Mouse (Mus musculus) 3134 (cell line): Measurements from ENCODE around the gene Serpina5.
"Not testable (repeated sequence)": the region's sequence is repeated elsewhere in the genome, so short reads cannot be mapped to it uniquely, and the experiment has no call there.

Experiments
- DNase-seq: peaks from one replicate; pipeline ENCODE4 v3.0.0-alpha.2; 2011; ENCODE audit warnings: low spot score; ENCODE audit not compliant: insufficient read length; ENCODE audit errors: extremely low read depth

Serpina5 gene

DNA sequence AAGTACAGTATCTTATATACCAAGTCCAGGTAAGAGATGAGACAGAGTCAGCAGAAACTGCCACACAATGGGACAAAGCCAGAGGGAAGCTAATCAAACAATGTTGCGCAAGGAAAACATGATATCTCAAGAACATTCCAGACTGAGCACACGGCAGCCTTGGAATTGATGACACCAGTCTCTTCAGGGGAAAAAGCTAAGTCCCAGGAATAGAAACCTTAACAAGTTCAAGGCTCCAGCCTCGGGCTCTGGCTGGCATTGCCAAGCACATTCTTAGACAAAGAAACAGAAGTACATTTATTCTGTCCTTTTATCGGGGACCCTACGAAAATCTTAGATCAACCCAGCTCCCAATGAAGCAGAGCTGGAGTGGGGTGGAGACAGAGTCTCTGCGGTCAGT, at the start of gene Serpina5:
Serpina5 (plus strand) TSS at position 346 of the 400 bp plus-strand sequence.
- DNase-seq, result no peak

DNA sequence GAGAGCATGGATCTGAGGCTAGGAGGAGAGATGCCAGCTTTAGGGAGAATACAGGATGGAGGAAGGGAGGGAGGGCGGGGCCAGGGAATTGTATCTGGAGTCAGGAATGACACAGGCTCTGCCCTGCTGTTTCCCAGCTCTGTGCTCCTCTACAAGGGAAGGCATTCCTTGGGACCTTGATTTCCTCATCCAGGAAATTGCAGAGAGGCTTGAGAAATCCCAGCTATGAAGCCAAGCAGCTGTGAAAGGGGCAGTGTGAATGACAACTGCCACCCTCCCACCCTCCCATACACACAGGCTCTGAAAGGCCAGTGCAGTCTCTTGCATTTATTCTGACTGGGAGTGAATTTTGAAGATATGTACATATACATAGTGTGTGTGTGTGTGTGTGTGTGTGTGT, 46.9 kb upstream of the Serpina5 start:
- peak; percentile 43 for DNase-seq

DNA sequence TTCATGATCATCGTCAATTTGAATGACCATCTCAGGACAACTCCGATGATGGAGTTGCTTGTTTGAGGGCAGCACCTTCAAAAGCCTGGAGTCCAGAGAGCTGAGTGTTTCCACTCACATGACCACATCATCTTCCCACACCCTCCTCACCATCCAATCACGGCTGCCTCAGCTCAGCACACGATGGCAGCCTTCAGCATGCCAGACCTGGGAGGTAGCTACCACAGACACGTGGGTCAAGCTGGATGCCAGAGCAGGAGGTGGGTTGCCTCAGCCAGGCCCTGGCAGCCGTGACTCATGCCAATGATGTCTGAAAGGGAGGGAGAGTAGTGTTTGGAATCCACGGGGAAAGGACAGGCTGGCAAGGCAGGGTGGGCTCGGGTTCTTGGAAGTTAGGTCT, 45.2 kb upstream of the Serpina5 start:
- peak; percentile 88 for DNase-seq

- peak; percentile 62 for DNase-seq
Observed at GRCm38 (mm10) chr12:104057050-104057449, 43.9 kb upstream of the Serpina5 start.

- DNase-seq, result no peak
Observed at GRCm38 (mm10) chr12:104057531-104057930, 43.4 kb upstream of the Serpina5 start.

DNA sequence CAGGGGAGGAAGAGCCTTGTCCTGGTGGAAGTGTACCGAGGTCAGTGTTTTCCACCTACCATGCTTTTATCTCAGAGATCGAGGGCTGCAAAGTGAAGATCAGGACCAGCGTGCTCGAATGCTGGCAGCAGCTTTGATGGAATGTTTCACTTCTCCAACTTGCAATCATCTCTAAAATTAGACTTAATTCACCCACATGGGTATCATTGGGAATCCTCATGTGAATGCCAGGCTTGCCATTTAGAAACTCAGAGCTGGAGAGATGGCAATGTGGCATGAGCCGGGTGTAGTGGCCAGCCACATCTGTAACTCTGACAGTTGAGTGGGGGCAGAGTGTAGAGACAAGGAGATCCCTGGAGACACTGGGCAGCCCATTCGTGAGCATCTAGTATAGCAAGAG, 40.8 kb upstream of the Serpina5 start:
- no peak for DNase-seq

DNA sequence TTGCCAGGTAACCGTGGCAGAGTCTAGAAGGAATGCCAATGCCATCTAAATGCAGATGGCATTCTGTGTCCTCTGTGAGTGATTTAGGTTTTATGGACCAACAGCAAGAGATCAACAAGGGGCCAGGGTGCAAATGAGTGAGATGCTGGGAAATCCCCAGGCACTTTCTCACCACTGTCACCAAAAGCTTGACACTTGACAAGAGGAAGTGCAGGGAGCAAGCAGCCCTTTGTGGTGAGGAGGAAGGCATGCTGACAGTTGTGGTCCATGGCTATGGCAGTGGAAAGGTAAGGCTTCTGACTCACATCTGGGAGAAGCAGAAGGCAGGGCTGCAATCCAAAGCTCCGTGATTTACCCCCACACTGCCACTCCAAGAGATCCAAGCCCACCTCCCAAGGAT, 39.1 kb upstream of the Serpina5 start:
- DNase-seq, result peak; percentile 35

- peak; percentile 63 for DNase-seq
Observed at GRCm38 (mm10) chr12:104064532-104064931, 36.4 kb upstream of the Serpina5 start.

- peak; percentile 68 for DNase-seq
Observed at GRCm38 (mm10) chr12:104064996-104065395, 35.9 kb upstream of the Serpina5 start.

DNA sequence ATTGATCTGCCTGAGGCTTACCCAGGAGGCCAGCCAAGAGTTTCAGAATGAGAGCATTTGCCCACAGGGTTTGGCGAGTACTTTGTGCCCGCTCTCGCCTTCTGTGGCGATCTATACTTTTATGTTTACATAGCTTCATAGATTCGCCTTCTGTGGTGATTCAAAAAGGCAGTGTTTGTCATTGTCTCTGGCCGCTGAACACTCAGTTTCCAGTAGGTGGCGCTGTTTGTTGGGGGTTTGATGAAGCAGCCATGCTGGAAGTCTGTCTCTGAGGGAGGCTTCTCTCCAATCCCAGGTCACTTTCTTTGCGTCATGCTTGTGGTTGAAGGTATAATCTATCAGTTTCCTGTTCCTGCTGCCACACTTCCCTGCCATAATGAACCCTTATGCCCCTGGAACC, 34.7 kb upstream of the Serpina5 start:
- DNase-seq, result peak; percentile 41

DNA sequence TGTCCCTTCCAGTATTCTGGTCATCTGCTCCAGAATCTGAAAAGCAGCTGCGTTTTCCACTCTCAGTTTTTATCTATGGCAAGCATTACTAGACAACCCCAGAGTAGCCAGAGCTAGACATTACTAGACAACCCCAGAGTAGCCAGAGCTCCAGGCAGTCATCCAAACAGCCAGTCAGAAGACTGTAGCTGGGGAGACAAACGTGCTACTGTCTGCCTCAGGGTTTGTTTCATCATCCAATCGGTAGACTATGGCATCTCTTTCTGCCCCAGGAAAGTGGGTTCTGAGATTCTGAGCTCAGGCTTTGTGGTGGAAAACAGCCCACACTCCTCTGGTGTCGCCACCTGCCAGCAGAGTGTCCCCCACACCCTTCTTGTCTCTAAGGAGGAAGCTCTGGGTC, 33.4 kb upstream of the Serpina5 start:
- peak; percentile 51 for DNase-seq

GRCm38 (mm10) chr12:104069620-104070019, 31.3 kb upstream of the Serpina5 start:
- peak; percentile 30 for DNase-seq

GRCm38 (mm10) chr12:104071708-104072107, 29.2 kb upstream of the Serpina5 start:
- DNase-seq, result no peak

DNA sequence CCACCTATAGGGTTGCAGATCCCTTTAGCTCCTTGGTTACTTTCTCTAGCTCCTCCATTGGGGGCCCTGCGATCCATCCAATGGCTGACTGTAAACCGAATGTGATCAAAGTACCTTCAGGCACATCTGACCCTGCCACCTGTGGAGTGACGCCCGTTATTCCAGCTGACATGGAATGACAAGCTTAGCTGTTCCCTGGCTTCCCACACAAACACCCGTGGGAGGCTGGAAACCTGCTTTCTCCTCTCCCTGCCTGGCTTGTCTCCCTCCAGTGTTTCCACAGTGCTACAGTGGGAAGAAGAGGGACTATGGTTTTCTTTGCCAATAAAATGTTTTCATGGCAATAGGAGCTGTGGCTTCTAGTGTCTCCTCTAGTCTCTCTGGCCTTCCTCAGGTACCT, 28.6 kb upstream of the Serpina5 start:
- DNase-seq, result no peak

DNA sequence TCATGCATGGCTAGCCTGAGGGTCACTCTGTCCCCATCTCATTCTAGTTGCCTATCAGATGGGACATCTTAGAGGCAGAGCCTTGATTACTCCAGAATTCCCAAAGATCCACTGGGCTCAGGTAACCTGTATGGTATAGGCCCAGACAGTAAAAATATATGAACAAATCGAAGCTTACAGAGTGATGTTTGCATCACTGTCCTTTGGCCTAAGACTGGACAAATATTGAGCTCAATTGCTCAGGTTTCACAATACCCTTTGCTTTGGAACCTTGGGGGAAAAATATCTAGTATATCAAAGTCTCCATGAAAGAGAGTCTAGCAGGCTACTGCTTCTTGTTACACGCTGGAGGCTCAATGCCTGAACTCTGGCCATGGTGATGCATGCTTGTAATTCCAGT, 10.8 kb upstream of the Serpina5 start:
- DNase-seq, result no peak

DNA sequence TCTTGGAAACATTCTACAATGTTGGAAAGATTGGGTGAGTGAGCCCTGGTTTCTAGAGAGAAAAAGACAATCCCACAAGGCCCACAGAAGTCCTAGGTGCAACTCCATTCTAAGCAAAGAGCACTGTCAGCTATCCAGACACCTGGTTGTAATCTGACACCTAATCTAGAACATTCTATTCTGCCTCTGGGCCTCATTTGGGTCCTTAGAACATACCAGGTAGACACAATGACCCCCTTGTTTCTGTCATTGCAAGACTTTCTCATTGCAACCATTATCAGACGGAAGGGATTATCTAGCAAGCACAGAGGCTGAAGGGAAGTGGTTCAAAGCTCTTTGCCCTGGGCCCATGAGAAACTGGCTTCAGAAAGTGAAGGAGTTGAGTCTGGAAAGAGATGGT, 9.6 kb upstream of the Serpina5 start:
- no peak for DNase-seq

DNA sequence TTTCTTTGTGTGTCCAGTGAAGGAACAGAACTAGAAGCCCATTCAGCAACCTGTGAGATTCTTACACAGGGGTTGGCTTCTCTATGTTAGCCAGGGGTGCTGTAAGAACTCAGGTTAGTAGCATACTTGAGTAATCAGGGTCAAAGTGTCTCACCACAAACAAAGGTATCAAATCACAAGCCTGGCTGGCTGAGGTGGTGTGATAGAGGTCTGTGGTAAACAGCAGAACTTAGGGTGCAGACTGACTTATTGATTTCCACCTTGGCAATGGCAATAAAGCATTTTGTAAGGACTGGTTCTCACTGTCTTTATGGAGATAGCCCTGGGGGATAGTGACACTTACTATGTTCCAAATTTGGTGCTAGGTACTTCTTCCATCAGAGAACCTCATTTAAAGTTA, 4.9 kb downstream of the Serpina5 start:
- DNase-seq, result no peak

GRCm38 (mm10) chr12:104106919-104107318, 6.0 kb downstream of the Serpina5 start:
- no peak for DNase-seq

DNA sequence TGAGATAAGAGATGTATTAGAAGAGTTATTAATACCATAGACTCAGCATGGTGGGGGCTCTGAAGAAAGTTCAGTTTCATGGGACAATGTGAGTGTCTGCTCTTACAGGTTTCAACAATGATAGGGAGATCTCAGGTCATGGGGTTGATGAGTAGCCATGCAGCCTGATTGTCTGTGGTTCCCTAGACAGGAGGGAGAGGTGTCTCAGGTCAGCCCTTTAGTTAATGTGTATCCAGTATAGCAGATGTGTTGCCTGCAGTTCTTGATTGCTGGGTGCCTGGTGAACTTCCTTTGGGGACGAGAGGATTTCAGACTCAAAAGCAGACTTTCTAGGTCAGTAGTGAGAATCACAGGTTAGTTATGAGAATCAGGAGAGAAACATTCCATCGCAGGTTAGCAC, 7.6 kb downstream of the Serpina5 start:
- no peak for DNase-seq

DNA sequence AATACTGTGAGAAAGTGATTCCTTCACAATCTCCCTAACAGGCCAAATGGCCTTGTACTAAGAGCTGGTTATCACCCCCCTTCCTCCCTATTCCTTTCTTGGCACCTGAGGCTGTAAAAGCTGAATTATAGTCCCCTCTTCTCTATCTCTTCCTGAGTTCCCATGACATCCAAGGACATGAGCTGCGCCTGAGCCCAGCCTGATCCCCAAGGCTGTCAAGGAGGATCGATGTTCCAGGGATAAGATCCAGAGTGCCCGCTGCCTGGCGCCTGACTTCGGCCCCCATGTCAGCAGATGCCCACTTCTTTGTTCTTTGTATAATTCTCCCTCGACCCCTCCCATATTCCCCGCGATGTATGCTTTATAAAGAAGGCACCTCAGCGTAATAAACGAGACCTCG, 11.4 kb downstream of the Serpina5 start, which contains the start of gene Serpina3a:
Serpina3a (plus strand) TSS at position 392 of the 400 bp plus-strand sequence.
- not testable (repeated sequence) for DNase-seq

GRCm38 (mm10) chr12:104114921-104115579, 14.1 kb downstream of the Serpina5 start:
- peak; percentile 14 for DNase-seq

- no peak for DNase-seq
Observed at GRCm38 (mm10) chr12:104123097-104123496, 22.2 kb downstream of the Serpina5 start.

DNA sequence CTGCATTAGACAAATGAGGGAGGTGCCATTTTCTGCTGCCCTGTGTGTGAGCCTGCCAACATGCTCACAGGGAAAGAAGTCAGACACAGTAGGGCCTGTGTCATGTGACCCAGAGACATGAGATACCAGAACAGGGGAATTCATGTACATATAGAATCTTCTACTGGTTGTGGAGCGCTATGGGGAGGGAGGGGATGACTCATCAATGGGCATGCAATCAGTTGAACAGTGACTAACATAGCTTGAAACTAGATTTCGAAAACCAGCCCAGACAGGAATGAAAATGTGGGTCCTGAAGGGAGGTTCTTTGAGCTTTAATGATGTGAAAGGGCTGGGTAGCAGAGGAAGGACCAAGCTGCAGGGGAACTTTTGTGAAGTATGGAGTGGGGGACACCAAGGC, 23.1 kb downstream of the Serpina5 start:
- no peak for DNase-seq
